Mouse (Mus musculus) megakaryocyte-erythroid progenitor cell, adult 5-6 weeks (primary cell): ENCODE data around the gene Perp. TPM values are rescaled to one million over a fixed set of nuclear protein-coding genes. Genes with fewer than 3 reads are reported as not detected.

ENCODE experiments used
- ATAC-seq: replicated peaks from 2 replicates; pipeline ENCODE4 v1.8.0; 2016; ENCODE audit warnings: mild to moderate bottlenecking, inconsistent platforms; ENCODE audit not compliant: severe bottlenecking, poor library complexity, low FRiP score, low TSS enrichment
- total RNA-seq, 2 experiments: library from RNA; stranded (forward) in 1 of 2; stranded (reverse) in 1 of 2; fragments of 200-1000, 215-1000 nt in 1 of 2; fragments of >200 nt in 1 of 2; fragmentation: Nextera tagmentation in 1 of 2; gene quantifications; 2 replicates each; pipeline ENCODE4 v1.2.3; 2014 to 2017

The Perp gene
- not detected in 2 replicates for total RNA-seq (2014; fragmentation: Nextera tagmentation)
- total RNA-seq (2017): 0.88 and 1.1 TPM in 2 replicates

GRCm38 (mm10) chr10:18844441-18845286 lies at the start of gene Perp:
Gene Perp (plus strand): TSS chr10:18845020.
- peak; percentile 88 for ATAC-seq

- ATAC-seq: no peak
These were observed 33.1 kb upstream of the Perp start for GRCm38 (mm10) chr10:18811751-18812150.

- no peak for ATAC-seq
These were observed 28.3 kb upstream of the Perp start for GRCm38 (mm10) chr10:18816560-18816959.

- ATAC-seq: no peak
These were observed 19.7 kb upstream of the Perp start for GRCm38 (mm10) chr10:18825143-18825542.

GRCm38 (mm10) chr10:18826107-18826506 lies 18.7 kb upstream of the Perp start:
- ATAC-seq: no peak

GRCm38 (mm10) chr10:18827936-18828335 lies 16.9 kb upstream of the Perp start:
- ATAC-seq: no peak

GRCm38 (mm10) chr10:18830359-18830758 lies 14.5 kb upstream of the Perp start:
- no peak for ATAC-seq

GRCm38 (mm10) chr10:18831823-18832222 lies 13.0 kb upstream of the Perp start:
- no peak for ATAC-seq

GRCm38 (mm10) chr10:18834389-18834788 lies 10.4 kb upstream of the Perp start:
- no peak for ATAC-seq

- no peak for ATAC-seq
These were observed 8.9 kb upstream of the Perp start for GRCm38 (mm10) chr10:18835684-18836479.

GRCm38 (mm10) chr10:18839530-18839929 lies 5.3 kb upstream of the Perp start:
- no peak for ATAC-seq

- no peak for ATAC-seq
These were observed 4.1 kb upstream of the Perp start for GRCm38 (mm10) chr10:18840736-18841135.

- ATAC-seq: peak; percentile 20; the same call in 1 of the 2 replicates
These were observed 455 bp downstream of the Perp start for GRCm38 (mm10) chr10:18845287-18845662.

- ATAC-seq: no peak
These were observed 891 bp downstream of the Perp start for GRCm38 (mm10) chr10:18845711-18846110.

- ATAC-seq: no peak
These were observed 1.8 kb downstream of the Perp start for GRCm38 (mm10) chr10:18846474-18847264.

- ATAC-seq: no peak
These were observed 5.4 kb downstream of the Perp start for GRCm38 (mm10) chr10:18850177-18850576.

- ATAC-seq: 0 out of 2 replicates have a peak, but pooled peaks have one; percentile 52
These were observed 8.6 kb downstream of the Perp start for GRCm38 (mm10) chr10:18853417-18853816.

GRCm38 (mm10) chr10:18857244-18857643 lies 12.4 kb downstream of the Perp start:
- no peak for ATAC-seq

GRCm38 (mm10) chr10:18859632-18860031 lies 14.8 kb downstream of the Perp start:
- ATAC-seq: no peak
